Mouse (Mus musculus) myocyte (in vitro differentiated cells): ENCODE data around the gene Pck1.

ENCODE experiments used
- CEBPB ChIP-seq: IDR thresholded peaks from 2 replicates; pipeline ENCODE4 v1.6.1; 2011; ENCODE audit warnings: mild to moderate bottlenecking, moderate library complexity; ENCODE audit not compliant: poor library complexity, insufficient read depth, severe bottlenecking
- E2F4 ChIP-seq: IDR thresholded peaks from one replicate; pipeline ENCODE4 v1.6.1; 2011; ENCODE audit warnings: mild to moderate bottlenecking, control low read depth, moderate library complexity; ENCODE audit not compliant: insufficient read depth
- MAX ChIP-seq: IDR thresholded peaks from one replicate; pipeline ENCODE4 v1.6.1; 2011; ENCODE audit warnings: low read depth, mild to moderate bottlenecking, control low read depth
- MYOG ChIP-seq, 3 experiments: IDR thresholded peaks; one replicate each; pipeline ENCODE4 v1.6.1; 2011; ENCODE audit warnings: control low read depth in 2 of 3, low read depth in 2 of 3, mild to moderate bottlenecking in 2 of 3; ENCODE audit not compliant: insufficient read length in 2 of 3, control insufficient read depth in 1 of 3, insufficient read depth in 1 of 3
- POLR2A ChIP-seq: IDR thresholded peaks from one replicate; pipeline ENCODE4 v1.6.1; 2011; ENCODE audit warnings: low read depth, mild to moderate bottlenecking, control low read depth, moderate library complexity; ENCODE audit not compliant: insufficient read length
- REST ChIP-seq: IDR thresholded peaks from one replicate; pipeline ENCODE4 v1.6.1; 2011; ENCODE audit warnings: mild to moderate bottlenecking, control low read depth, moderate library complexity; ENCODE audit not compliant: insufficient read depth, insufficient read length
- SRF ChIP-seq: IDR thresholded peaks from one replicate; pipeline ENCODE4 v1.6.1; 2011; ENCODE audit warnings: low read depth; ENCODE audit not compliant: control insufficient read depth, insufficient read length
- USF1 ChIP-seq: IDR thresholded peaks from one replicate; pipeline ENCODE4 v1.6.1; 2011; ENCODE audit warnings: low read depth, mild to moderate bottlenecking, control low read depth, moderate library complexity

DNA sequence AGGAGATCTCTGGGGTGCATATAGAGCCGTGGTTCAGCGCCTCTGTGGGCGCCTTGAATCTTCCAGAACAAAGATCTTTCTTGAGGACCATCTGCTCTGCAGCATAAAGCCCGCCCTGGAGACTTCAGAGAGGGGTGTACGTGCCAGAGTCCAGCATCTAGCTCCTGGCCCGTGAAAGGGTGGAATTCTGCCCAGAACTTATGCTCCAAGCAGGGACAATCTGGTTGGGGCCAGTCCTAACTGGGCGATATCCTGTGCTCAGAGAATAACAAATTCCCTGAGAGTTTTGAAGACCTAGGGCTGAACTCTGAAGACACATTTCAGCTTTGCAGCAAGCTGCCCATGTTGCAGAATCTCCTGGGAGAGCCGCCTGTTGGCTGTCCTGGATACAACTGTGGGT lies 25.1 kb downstream of the Pck1 start:
- TF ChIP-seq MYOG (IDR thresholded peaks at IDR 0.05; ENCODE audit: control insufficient read depth in 1 of 3, insufficient read depth in 1 of 3, insufficient read length in 2 of 3, low read depth in 2 of 3) (no peak), SRF (no peak), CEBPB (no peak), REST (no peak), POLR2A (no peak), E2F4 (no peak), MAX (no peak), USF1 (no peak)
